Mouse (Mus musculus) neural tube, embryonic 12.5 days (tissue): Measurements from ENCODE around the gene Cd247. TPM values are rescaled to one million over a fixed set of nuclear protein-coding genes. Genes with fewer than 3 reads are reported as not detected.

Experiments
- ATAC-seq: fragments of 200-750 bp; cut with Nextera tagmentation; 2 replicates; pipeline ENCODE4 v1.8.0; 2017; ENCODE audit warnings: low read depth, mild to moderate bottlenecking, moderate TSS enrichment, moderate library complexity; ENCODE audit not compliant: low FRiP score
- H3K27ac ChIP-seq: fragments of 300-500 bp; sonication (generic); 2 replicates; pipeline ENCODE4 v1.5.1; 2016
- H3K27me3 ChIP-seq: fragments of 300-500 bp; sonication (generic); replicated peaks from 2 replicates; pipeline ENCODE4 v1.6.1; 2016; ENCODE audit warnings: mild to moderate bottlenecking
- H3K36me3 ChIP-seq: fragments of 300-500 bp; sonication (generic); 2 replicates; pipeline ENCODE4 v1.6.1; 2016; ENCODE audit warnings: mild to moderate bottlenecking
- H3K4me1 ChIP-seq: fragments of 300-500 bp; sonication (generic); 2 replicates; pipeline ENCODE4 v1.6.1; 2016
- H3K4me2 ChIP-seq: fragments of 300-500 bp; sonication (generic); replicated peaks from 2 replicates; pipeline ENCODE4 v1.6.1; 2016; ENCODE audit warnings: mild to moderate bottlenecking
- H3K4me3 ChIP-seq: fragments of 300-500 bp; sonication (generic); 2 replicates; pipeline ENCODE4 v1.5.1; 2016
- H3K9ac ChIP-seq: fragments of 300-500 bp; sonication (generic); 2 replicates; pipeline ENCODE4 v1.6.1; 2016; ENCODE audit warnings: mild to moderate bottlenecking
- H3K9me3 ChIP-seq: fragments of 300-500 bp; sonication (generic); 2 replicates; pipeline ENCODE4 v1.6.1; 2016; ENCODE audit warnings: mild to moderate bottlenecking
- WGBS: fragments of 180-500 bp; shearing (Covaris S2); methylation state at CpG from one replicate; pipeline ENCODE4 v1.1.7; 2016; 5-methylcytosine and 5-hydroxymethylcytosine counted together
- polyA plus RNA-seq: library from polyadenylated mRNA; unstranded; fragments of >200 nt; fragmentation: Nextera tagmentation; extraction: Ambion mirVana; gene quantifications from 2 replicates; pipeline ENCODE4 v1.2.1, GENCODE M21; 2016

The Cd247 gene
- polyA plus RNA-seq, 1 experiment from 2014 or later: 1.2 TPM

- H3K36me3 ChIP-seq: no peaks in the 10 kb centered on the region
- no peak overlapping the region for H3K4me2 ChIP-seq
- peaks cover 37% of the 10 kb centered on the region for H3K27me3 ChIP-seq
These were observed 7.1 kb upstream of the Cd247 start for GRCm38 (mm10) chr1:165781426-165781825.

GRCm38 (mm10) chr1:165781911-165782310 lies 6.6 kb upstream of the Cd247 start:
- no peak for ATAC-seq
- Histone ChIP-seq H3K27ac (no peak overlapping the region), H3K27me3 (peaks cover 37% of the 10 kb centered on the region), H3K9ac (no peak overlapping the region), H3K9me3 (no peaks in the 10 kb centered on the region), H3K4me2 (no peak overlapping the region), H3K4me1 (peaks cover 19% of the 10 kb centered on the region), H3K4me3 (no peak overlapping the region), H3K36me3 (no peaks in the 10 kb centered on the region)
- WGBS: 91% methylated on average over 12 of the region's 12 CpGs

More at GRCm38 (mm10) chr1:165781426-165781825, 7.1 kb upstream of the Cd247 start:
- H3K27ac ChIP-seq: no peak overlapping the region
- H3K9me3 ChIP-seq: no peaks in the 10 kb centered on the region
- H3K4me1 ChIP-seq: peaks cover 18% of the 10 kb centered on the region
- no peak overlapping the region for H3K9ac ChIP-seq
- no peak overlapping the region for H3K4me3 ChIP-seq
- 87% methylated on average over 9 of the region's 9 CpGs for WGBS
- ATAC-seq: no peak

GRCm38 (mm10) chr1:165786296-165786695 lies 2.2 kb upstream of the Cd247 start:
- no peak overlapping the region for H3K27ac ChIP-seq
- peaks cover 46% of the 10 kb centered on the region for H3K27me3 ChIP-seq
- no peak overlapping the region for H3K9ac ChIP-seq
- WGBS: 16% methylated on average over 11 of the region's 11 CpGs
- peak; percentile 57; the same call in 1 of the 2 replicates for ATAC-seq
- H3K4me1 ChIP-seq: peaks cover 10% of the 10 kb centered on the region; the same call in 1 of the 2 replicates
- H3K4me3 ChIP-seq: no peak overlapping the region
- H3K9me3 ChIP-seq: no peaks in the 10 kb centered on the region
- no peaks in the 10 kb centered on the region for H3K36me3 ChIP-seq
- H3K4me2 ChIP-seq: peak overlapping the region; percentile 39

- ATAC-seq: no peak
- Histone ChIP-seq H3K4me3 (no peak overlapping the region), H3K36me3 (no peaks in the 10 kb centered on the region), H3K4me1 (peaks cover 10% of the 10 kb centered on the region; the same call in 1 of the 2 replicates), H3K9me3 (no peaks in the 10 kb centered on the region), H3K27me3 (peaks cover 24% of the 10 kb centered on the region), H3K9ac (no peak overlapping the region), H3K27ac (no peak overlapping the region), H3K4me2 (no peak overlapping the region)
- WGBS: 85% methylated on average over 17 of the region's 17 CpGs
These were observed 682 bp downstream of the Cd247 start for GRCm38 (mm10) chr1:165789066-165789660.

GRCm38 (mm10) chr1:165789963-165790362 lies 1.5 kb downstream of the Cd247 start:
- no peak overlapping the region for H3K27ac ChIP-seq
- WGBS: 86% methylated on average over 6 of the region's 6 CpGs
- H3K27me3 ChIP-seq: peaks cover 24% of the 10 kb centered on the region
- H3K9ac ChIP-seq: no peak overlapping the region
- no peak overlapping the region for H3K4me2 ChIP-seq
- no peak for ATAC-seq
- peaks cover 10% of the 10 kb centered on the region; the same call in 1 of the 2 replicates for H3K4me1 ChIP-seq
- no peaks in the 10 kb centered on the region for H3K9me3 ChIP-seq
- no peak overlapping the region for H3K4me3 ChIP-seq
- no peaks in the 10 kb centered on the region for H3K36me3 ChIP-seq

- H3K9me3 ChIP-seq: no peaks in the 10 kb centered on the region
- peaks cover 9% of the 10 kb centered on the region; the same call in 1 of the 2 replicates for H3K4me1 ChIP-seq
- 95% methylated on average over 17 of the region's 17 CpGs for WGBS
- peaks cover 24% of the 10 kb centered on the region for H3K27me3 ChIP-seq
- no peak overlapping the region for H3K27ac ChIP-seq
- H3K4me3 ChIP-seq: no peak overlapping the region
- H3K4me2 ChIP-seq: no peak overlapping the region
- H3K36me3 ChIP-seq: no peaks in the 10 kb centered on the region
- ATAC-seq: no peak
- no peak overlapping the region for H3K9ac ChIP-seq
These were observed 2.2 kb downstream of the Cd247 start for GRCm38 (mm10) chr1:165790461-165791210.

GRCm38 (mm10) chr1:165791411-165791810 lies 2.9 kb downstream of the Cd247 start:
- no peak overlapping the region for H3K27ac ChIP-seq
- no peak overlapping the region for H3K9ac ChIP-seq
- 83% methylated on average over 9 of the region's 9 CpGs for WGBS
- peaks cover 24% of the 10 kb centered on the region for H3K27me3 ChIP-seq
- no peak overlapping the region for H3K4me3 ChIP-seq
- H3K36me3 ChIP-seq: no peaks in the 10 kb centered on the region
- H3K4me2 ChIP-seq: no peak overlapping the region
- no peak for ATAC-seq
- 0 out of 2 replicates have a peak, but pooled peaks cover 2% of the 10 kb centered on the region for H3K4me1 ChIP-seq
- H3K9me3 ChIP-seq: no peaks in the 10 kb centered on the region

GRCm38 (mm10) chr1:165801709-165802310 lies 13.3 kb downstream of the Cd247 start:
- H3K4me2 ChIP-seq: no peak overlapping the region
- H3K27ac ChIP-seq: no peak overlapping the region
- H3K4me3 ChIP-seq: no peak overlapping the region
- H3K27me3 ChIP-seq: 0 out of 2 replicates have a peak, but pooled peaks cover 2% of the 10 kb centered on the region
- peaks cover 3% of the 10 kb centered on the region; the same call in 1 of the 2 replicates for H3K9me3 ChIP-seq
- no peak for ATAC-seq
- no peaks in the 10 kb centered on the region for H3K4me1 ChIP-seq
- H3K36me3 ChIP-seq: no peaks in the 10 kb centered on the region
- 87% methylated on average over 11 of the region's 11 CpGs for WGBS
- no peak overlapping the region for H3K9ac ChIP-seq

- no peak for ATAC-seq
- Histone ChIP-seq H3K9me3 (peaks cover 3% of the 10 kb centered on the region; the same call in 1 of the 2 replicates), H3K36me3 (no peaks in the 10 kb centered on the region), H3K4me2 (no peak overlapping the region), H3K27ac (no peak overlapping the region), H3K9ac (no peak overlapping the region), H3K4me1 (no peaks in the 10 kb centered on the region), H3K4me3 (no peak overlapping the region), H3K27me3 (0 out of 2 replicates have a peak, but pooled peaks cover 5% of the 10 kb centered on the region)
- WGBS: 91% methylated on average over 5 of the region's 5 CpGs
These were observed 14.6 kb downstream of the Cd247 start for GRCm38 (mm10) chr1:165803107-165803506.

- no peaks in the 10 kb centered on the region for H3K4me1 ChIP-seq
- 0 out of 2 replicates have a peak, but pooled peaks cover 5% of the 10 kb centered on the region for H3K27me3 ChIP-seq
- H3K9ac ChIP-seq: no peak overlapping the region
- no peak overlapping the region for H3K4me2 ChIP-seq
- no peak for ATAC-seq
- H3K27ac ChIP-seq: no peak overlapping the region
- 93% methylated on average over 4 of the region's 4 CpGs for WGBS
- peaks cover 3% of the 10 kb centered on the region; the same call in 1 of the 2 replicates for H3K9me3 ChIP-seq
- H3K36me3 ChIP-seq: no peaks in the 10 kb centered on the region
- H3K4me3 ChIP-seq: no peak overlapping the region
These were observed 15.7 kb downstream of the Cd247 start for GRCm38 (mm10) chr1:165804133-165804532.

- 80% methylated on average over 2 of the region's 2 CpGs for WGBS
- Histone ChIP-seq H3K36me3 (no peaks in the 10 kb centered on the region), H3K4me1 (peaks cover 25% of the 10 kb centered on the region), H3K27me3 (peaks cover 29% of the 10 kb centered on the region), H3K9me3 (no peaks in the 10 kb centered on the region), H3K4me3 (no peak overlapping the region), H3K9ac (no peak overlapping the region), H3K27ac (no peak overlapping the region), H3K4me2 (no peak overlapping the region)
- ATAC-seq: no peak
These were observed 22.2 kb downstream of the Cd247 start for GRCm38 (mm10) chr1:165810633-165811032.

GRCm38 (mm10) chr1:165811170-165811569 lies 22.7 kb downstream of the Cd247 start:
- 92% methylated on average over 5 of the region's 5 CpGs for WGBS
- H3K4me3 ChIP-seq: no peak overlapping the region
- ATAC-seq: no peak
- no peaks in the 10 kb centered on the region for H3K9me3 ChIP-seq
- no peaks in the 10 kb centered on the region for H3K36me3 ChIP-seq
- H3K4me2 ChIP-seq: no peak overlapping the region
- H3K9ac ChIP-seq: no peak overlapping the region
- H3K4me1 ChIP-seq: peaks cover 25% of the 10 kb centered on the region
- peaks cover 30% of the 10 kb centered on the region for H3K27me3 ChIP-seq
- H3K27ac ChIP-seq: no peak overlapping the region
